Mouse (Mus musculus): ENCODE results near the gene Gipc2.

DNA sequence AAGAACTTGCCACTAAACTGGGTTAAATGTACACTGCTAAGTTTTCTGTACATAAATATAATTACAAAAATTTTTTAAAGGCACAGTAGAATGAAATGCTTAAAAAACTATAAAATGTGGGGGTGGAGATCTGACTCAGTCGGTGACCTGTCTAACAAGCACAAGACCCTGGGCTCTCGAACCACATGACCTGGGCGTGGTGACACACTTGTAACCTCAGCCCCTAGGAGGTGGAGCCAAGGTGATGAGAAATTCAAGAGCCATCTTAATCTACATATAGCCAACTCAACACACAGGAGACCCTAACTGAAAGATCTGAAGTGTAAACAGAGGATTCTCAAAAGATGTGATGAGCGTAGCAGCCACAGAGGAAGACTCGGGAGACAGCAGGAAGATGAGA lies 11.9 kb downstream of the Gipc2 start:
- TF ChIP-seq POLR2A (IDR thresholded peaks at IDR 0.05; ENCODE audit: extremely low read depth, insufficient read depth, low read length) (no peak), CTCF (IDR thresholded peaks at IDR 0.05; ENCODE audit: extremely low read depth, insufficient read depth, low read length) (no peak)
